Mouse (Mus musculus) liver, embryonic 11.5 days (tissue): ENCODE data around the gene Gpr4. TPM values are rescaled to one million over a fixed set of nuclear protein-coding genes. Genes with fewer than 3 reads are reported as not detected.

Experiments
- ATAC-seq: fragments of 200-750 bp; cut with Nextera tagmentation; replicated peaks from 2 replicates; pipeline ENCODE4 v1.8.0; 2017; ENCODE audit warnings: moderate number of reproducible peaks, mild to moderate bottlenecking, moderate TSS enrichment, moderate library complexity; ENCODE audit not compliant: low FRiP score
- DNase-seq: peaks from one replicate; pipeline ENCODE4 v3.0.0-alpha.2; 2017; ENCODE audit warnings: low spot score
- H3K27ac ChIP-seq: fragments of 300-500 bp; sonication (generic); 2 replicates; pipeline ENCODE4 v1.5.1; 2014; ENCODE audit warnings: mild to moderate bottlenecking, low read depth, low read length, control low read depth
- H3K27me3 ChIP-seq: fragments of 300-500 bp; sonication (generic); replicated peaks from 2 replicates; pipeline ENCODE4 v1.6.1; 2014; ENCODE audit warnings: low read length, mixed read lengths; ENCODE audit not compliant: control insufficient read depth, insufficient read depth
- H3K36me3 ChIP-seq: fragments of 300-500 bp; sonication (generic); 2 replicates; pipeline ENCODE4 v1.6.1; 2014; ENCODE audit warnings: mild to moderate bottlenecking, low read length, moderate library complexity, mixed read lengths; ENCODE audit not compliant: control insufficient read depth, insufficient read depth
- H3K4me1 ChIP-seq: fragments of 300-500 bp; sonication (generic); replicated peaks from 2 replicates; pipeline ENCODE4 v1.6.1; 2014; ENCODE audit warnings: low read length, mixed read lengths; ENCODE audit not compliant: control insufficient read depth, insufficient read depth
- H3K4me2 ChIP-seq: fragments of 300-500 bp; sonication (generic); 2 replicates; pipeline ENCODE4 v1.6.1; 2014; ENCODE audit warnings: mild to moderate bottlenecking, control low read depth, moderate library complexity
- H3K4me3 ChIP-seq: fragments of 300-500 bp; sonication (generic); 2 replicates; pipeline ENCODE4 v1.5.1; 2014; ENCODE audit warnings: low read depth, low read length, control low read depth
- H3K9ac ChIP-seq: fragments of 300-500 bp; sonication (generic); 2 replicates; pipeline ENCODE4 v1.6.1; 2014; ENCODE audit warnings: low read depth, low read length, control low read depth
- H3K9me3 ChIP-seq: fragments of 300-500 bp; sonication (generic); 2 replicates; pipeline ENCODE4 v1.6.1; 2016; ENCODE audit warnings: low read length, inconsistent platforms, mixed read lengths; ENCODE audit not compliant: control insufficient read depth
- WGBS: fragments of 180-500 bp; shearing (Covaris S2); extraction: QIAGEN DNeasy Blood & Tissue Kit; methylation state at CpG from one replicate; pipeline ENCODE4 v1.1.7; 2014; 5-methylcytosine and 5-hydroxymethylcytosine counted together
- polyA plus RNA-seq: library from polyadenylated mRNA; unstranded; fragments of >200 nt; fragmentation: Nextera tagmentation; extraction: Ambion mirVana; gene quantifications from 2 replicates; pipeline ENCODE4 v1.2.1, GENCODE M21; 2014

Gene Gpr4
- polyA plus RNA-seq, 1 experiment from 2014 or later = 1.9 TPM

DNA sequence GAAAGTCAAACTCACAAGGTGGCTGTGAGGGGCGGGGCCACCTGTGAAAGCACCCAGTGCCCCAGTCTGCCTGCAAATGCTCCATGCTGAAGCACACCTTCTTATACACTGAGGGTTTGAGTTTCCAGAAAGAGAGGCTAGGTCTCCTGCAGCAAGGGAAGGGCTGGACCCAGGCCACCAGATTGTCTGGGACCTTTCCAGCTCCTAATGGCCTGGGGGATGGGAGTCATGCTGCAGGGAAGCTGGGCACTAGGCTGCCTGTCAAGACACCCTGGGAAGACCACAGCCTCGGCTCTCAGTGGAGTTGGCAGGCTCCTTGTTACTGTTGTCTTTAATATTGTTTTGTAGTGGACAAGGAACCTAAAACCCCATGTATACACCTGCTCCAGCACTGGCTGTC is 24.1 kb downstream of the Gpr4 start:
- Histone ChIP-seq H3K4me3 (no peak overlapping the region), H3K27me3 (no peaks in the 10 kb centered on the region), H3K9me3 (no peaks in the 10 kb centered on the region), H3K27ac (no peak overlapping the region), H3K4me2 (no peak overlapping the region), H3K36me3 (peaks cover 4% of the 10 kb centered on the region), H3K4me1 (peaks cover 49% of the 10 kb centered on the region), H3K9ac (no peak overlapping the region)
- no peak for ATAC-seq
- WGBS = 90% methylated on average over 2 of the region's 2 CpGs
- DNase-seq = no peak

DNA sequence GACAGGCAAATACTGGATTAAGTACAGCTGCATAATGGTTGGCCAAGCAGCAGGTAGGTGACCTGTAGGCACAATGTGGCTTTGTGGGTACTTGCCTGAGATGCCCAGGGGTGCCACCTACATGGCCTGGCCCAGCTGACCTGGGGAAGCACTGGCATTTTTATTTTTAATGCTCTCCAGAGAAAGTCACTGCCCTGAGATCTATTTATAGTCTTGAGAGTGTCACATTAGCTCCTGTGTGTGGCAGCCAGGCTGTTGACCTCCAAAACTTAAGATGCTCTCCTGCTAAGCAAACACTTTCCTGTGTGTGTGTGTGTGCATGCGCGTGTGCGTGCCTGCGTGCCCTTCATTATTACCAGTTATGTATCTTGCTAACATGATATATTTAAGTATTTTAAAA is 26.0 kb downstream of the Gpr4 start:
- 97% methylated on average over 4 of the region's 4 CpGs for WGBS
- H3K27ac ChIP-seq = no peak overlapping the region; the same call in 1 of the 2 replicates
- peaks cover 49% of the 10 kb centered on the region for H3K4me1 ChIP-seq

DNA sequence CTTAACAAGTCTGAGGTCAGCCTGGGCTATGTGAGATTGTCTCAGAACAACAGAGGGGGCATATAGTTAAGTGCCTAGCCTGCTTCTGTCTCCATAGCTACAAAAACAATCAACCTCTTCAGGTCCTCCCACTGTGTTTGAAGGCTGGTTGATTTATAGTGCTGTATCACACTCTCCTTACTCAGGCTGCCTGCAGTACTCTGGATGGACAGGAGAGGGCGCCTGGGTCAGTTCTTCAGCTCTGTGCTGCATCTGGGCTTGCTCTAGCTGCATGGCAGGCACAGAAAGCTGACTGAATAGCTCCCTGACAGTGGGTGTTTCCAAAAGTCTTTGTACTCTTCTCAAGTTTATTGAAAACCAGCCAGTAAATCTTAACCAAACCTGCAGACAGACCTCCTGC is 27.1 kb downstream of the Gpr4 start:
- peak; percentile 90 for ATAC-seq
- Histone ChIP-seq H3K27me3 (no peaks in the 10 kb centered on the region), H3K4me2 (peak overlapping the region; percentile 56), H3K36me3 (peaks cover 4% of the 10 kb centered on the region; the same call in 1 of the 2 replicates), H3K27ac (peak overlapping the region; percentile 95), H3K9me3 (no peaks in the 10 kb centered on the region), H3K4me3 (0 out of 2 replicates have a peak overlapping the region, but pooled peaks have one; percentile 11), H3K4me1 (peaks cover 49% of the 10 kb centered on the region), H3K9ac (peak overlapping the region; percentile 42; the same call in 1 of the 2 replicates)
- 0% methylated on average over 1 of the region's 1 CpGs for WGBS
- peak; percentile 89 for DNase-seq

More for the DNA sequence above, 26.0 kb downstream of the Gpr4 start:
- no peaks in the 10 kb centered on the region for H3K27me3 ChIP-seq
- DNase-seq (no peak), ATAC-seq (no peak)
- no peak overlapping the region for H3K9ac ChIP-seq
- H3K36me3 ChIP-seq = peaks cover 4% of the 10 kb centered on the region
- H3K4me2 ChIP-seq = no peak overlapping the region
- H3K9me3 ChIP-seq = no peaks in the 10 kb centered on the region
- no peak overlapping the region for H3K4me3 ChIP-seq

DNA sequence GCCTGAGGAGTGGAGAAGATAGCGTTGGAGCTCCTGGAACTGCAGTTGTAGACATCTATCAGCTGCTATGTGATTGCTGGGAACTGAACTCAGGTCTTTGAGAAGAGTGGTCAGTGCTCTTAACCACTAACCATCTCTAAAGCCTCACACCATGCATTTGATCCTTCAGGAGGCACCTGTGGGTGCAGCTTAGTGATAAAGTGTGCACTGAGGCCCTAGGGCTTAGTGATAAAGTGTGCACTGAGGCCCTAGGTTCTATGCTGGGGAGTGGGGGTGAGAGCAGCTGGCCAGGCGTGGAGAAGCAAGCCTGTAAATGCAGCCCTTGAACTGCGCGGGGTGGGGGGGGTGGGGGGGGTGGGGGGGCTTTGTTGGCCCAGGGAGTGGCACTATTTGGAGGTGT is 27.6 kb downstream of the Gpr4 start:
- H3K4me1 ChIP-seq = peaks cover 46% of the 10 kb centered on the region
- ATAC-seq (peak; percentile 91), DNase-seq (no peak)
- H3K36me3 ChIP-seq = peaks cover 8% of the 10 kb centered on the region; the same call in 1 of the 2 replicates
- H3K4me2 ChIP-seq = peak overlapping the region; percentile 56
- 0 out of 2 replicates have a peak overlapping the region, but pooled peaks have one; percentile 11 for H3K4me3 ChIP-seq
- peak overlapping the region; percentile 95 for H3K27ac ChIP-seq
- 28% methylated on average over 1 of the region's 4 CpGs for WGBS
- no peaks in the 10 kb centered on the region for H3K27me3 ChIP-seq
- no peaks in the 10 kb centered on the region for H3K9me3 ChIP-seq
- H3K9ac ChIP-seq = peak overlapping the region; percentile 42

DNA sequence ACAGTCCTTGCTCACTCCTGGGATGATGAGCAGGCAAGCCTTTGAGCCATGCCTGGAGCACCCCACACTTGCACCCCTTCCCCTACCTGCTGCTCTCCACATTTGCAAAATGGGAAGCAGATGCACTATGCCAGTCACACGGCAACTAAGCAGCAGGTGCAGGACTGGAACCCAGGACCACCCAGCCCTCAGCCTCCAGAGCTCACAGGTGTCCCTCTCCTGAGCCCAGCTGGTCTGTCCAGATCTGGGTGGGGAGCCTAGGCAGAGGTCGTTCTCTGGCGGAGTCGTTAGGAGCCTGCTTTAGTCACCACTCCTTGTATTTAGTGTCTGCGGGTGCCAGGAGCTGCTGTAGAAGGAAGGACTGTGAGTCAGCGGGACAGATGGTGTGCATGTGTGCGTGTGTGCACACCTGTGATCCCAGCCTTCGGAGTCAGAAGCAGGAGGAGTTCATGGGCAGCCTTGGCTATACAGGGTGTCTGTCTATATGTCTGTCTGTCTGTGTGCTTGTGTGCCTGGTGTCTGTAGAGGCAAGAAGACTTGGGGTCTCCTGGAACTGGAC is 28.6 kb downstream of the Gpr4 start:
- Histone ChIP-seq H3K9ac (peak overlapping the region; percentile 47), H3K4me1 (peaks cover 36% of the 10 kb centered on the region), H3K36me3 (peaks cover 13% of the 10 kb centered on the region; the same call in 1 of the 2 replicates), H3K9me3 (no peaks in the 10 kb centered on the region), H3K27ac (peak overlapping the region; percentile 95), H3K27me3 (no peaks in the 10 kb centered on the region), H3K4me3 (no peak overlapping the region), H3K4me2 (peak overlapping the region; percentile 14; the same call in 1 of the 2 replicates)
- 88% methylated on average over 8 of the region's 8 CpGs for WGBS
- no peak for DNase-seq
- no peak for ATAC-seq

DNA sequence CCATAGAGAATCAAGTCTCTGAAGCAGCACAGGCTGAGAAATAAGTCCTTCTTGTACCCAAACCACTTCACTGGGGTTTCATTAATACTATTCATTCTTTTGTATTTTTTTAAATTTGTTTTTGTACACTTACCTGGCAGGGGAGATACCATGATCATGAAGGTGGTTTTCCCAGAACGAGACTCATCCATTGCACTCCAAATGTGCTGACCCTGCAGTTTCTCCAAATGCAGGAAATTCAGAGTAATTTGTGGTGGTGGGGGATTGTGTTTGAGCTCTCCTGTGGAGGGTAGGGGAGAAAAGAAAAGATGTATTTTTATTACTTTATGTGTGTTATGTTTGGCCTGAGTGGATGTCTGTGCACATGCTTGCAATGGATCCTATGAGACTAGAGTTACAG is 29.7 kb downstream of the Gpr4 start:
- H3K4me2 ChIP-seq = no peak overlapping the region; the same call in 1 of the 2 replicates
- no peak overlapping the region for H3K9ac ChIP-seq
- no peak for ATAC-seq
- DNase-seq = no peak
- no peaks in the 10 kb centered on the region for H3K9me3 ChIP-seq
- H3K4me3 ChIP-seq = no peak overlapping the region
- WGBS = 91% methylated on average over 1 of the region's 1 CpGs
- H3K27ac ChIP-seq = no peak overlapping the region
- no peaks in the 10 kb centered on the region for H3K27me3 ChIP-seq
- H3K36me3 ChIP-seq = peaks cover 13% of the 10 kb centered on the region; the same call in 1 of the 2 replicates
- peaks cover 34% of the 10 kb centered on the region for H3K4me1 ChIP-seq

DNA sequence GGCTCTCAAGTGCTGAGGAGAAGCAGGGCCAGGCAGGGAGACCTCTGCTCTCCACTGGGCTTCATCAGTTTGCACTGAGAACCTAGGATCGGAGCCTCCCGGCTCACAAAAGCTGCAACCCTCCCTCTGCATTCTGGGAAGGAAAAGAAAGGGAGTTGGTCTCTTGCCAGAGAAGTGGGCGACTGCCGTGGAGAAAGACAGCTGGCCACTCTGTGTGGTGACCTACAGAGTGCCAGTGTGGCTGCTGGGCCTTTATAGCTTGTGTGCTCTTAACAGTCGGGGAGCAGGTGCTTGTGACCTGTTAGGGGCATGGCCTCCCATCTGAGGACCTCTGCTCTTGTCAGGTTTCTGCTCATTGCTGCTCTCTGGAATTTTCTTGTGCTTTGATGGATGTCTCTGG is 31.5 kb downstream of the Gpr4 start:
- no peak for DNase-seq
- peaks cover 16% of the 10 kb centered on the region; the same call in 1 of the 2 replicates for H3K36me3 ChIP-seq
- H3K4me1 ChIP-seq = peaks cover 31% of the 10 kb centered on the region
- H3K27me3 ChIP-seq = no peaks in the 10 kb centered on the region
- H3K4me2 ChIP-seq = no peak overlapping the region
- H3K27ac ChIP-seq = no peak overlapping the region
- no peak for ATAC-seq
- no peaks in the 10 kb centered on the region for H3K9me3 ChIP-seq
- 84% methylated on average over 5 of the region's 5 CpGs for WGBS
- no peak overlapping the region for H3K4me3 ChIP-seq
- H3K9ac ChIP-seq = no peak overlapping the region

DNA sequence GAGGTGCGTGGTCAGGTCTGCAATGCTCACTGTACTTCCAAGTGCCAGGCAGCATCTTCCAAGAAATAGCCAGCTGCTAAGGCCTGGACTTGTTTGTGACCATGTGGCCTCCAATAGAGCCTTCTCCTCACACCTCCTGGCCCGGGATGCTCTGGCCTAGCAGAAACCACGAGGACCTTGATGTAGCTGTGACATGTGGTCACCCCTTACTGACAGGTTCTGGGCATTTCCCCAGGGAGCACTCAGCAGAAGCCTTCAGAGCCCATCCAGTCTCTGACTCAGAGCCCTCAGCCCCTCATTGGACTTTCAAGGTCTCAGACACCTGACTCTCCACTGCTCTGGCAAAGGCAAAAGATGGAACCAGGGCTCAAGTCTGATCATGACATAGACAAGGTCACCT is 32.7 kb downstream of the Gpr4 start:
- Histone ChIP-seq H3K9ac (no peak overlapping the region), H3K4me2 (no peak overlapping the region), H3K36me3 (peaks cover 16% of the 10 kb centered on the region; the same call in 1 of the 2 replicates), H3K27ac (no peak overlapping the region), H3K27me3 (no peaks in the 10 kb centered on the region), H3K4me3 (no peak overlapping the region), H3K4me1 (peaks cover 22% of the 10 kb centered on the region), H3K9me3 (no peaks in the 10 kb centered on the region)
- 78% methylated on average over 3 of the region's 3 CpGs for WGBS
- DNase-seq (no peak), ATAC-seq (no peak)

DNA sequence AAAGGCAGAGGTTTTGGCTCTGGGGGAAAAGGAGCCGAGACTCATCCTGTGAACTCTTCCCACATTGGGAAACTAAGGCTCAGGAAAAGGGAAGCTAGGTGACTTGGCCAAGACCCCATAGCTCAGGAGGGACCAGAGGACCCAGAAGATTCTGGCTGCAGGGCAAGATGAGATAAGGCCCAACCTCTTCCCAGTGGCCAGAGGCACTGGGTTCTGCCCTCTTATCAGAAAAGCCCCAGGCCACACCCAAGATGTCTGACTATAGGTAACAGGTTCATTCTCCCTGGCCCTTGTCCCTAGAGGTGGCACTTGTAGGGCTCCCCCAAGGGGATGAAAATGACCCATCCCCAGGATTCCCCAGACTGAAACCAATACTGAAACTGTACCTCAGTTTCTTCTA is 34.5 kb downstream of the Gpr4 start:
- H3K4me2 ChIP-seq = 0 out of 2 replicates have a peak overlapping the region, but pooled peaks have one; percentile 20
- ATAC-seq = peak; percentile 77
- H3K27me3 ChIP-seq = no peaks in the 10 kb centered on the region
- no peak overlapping the region for H3K9ac ChIP-seq
- peaks cover 12% of the 10 kb centered on the region; the same call in 1 of the 2 replicates for H3K36me3 ChIP-seq
- no peak overlapping the region for H3K4me3 ChIP-seq
- no peak for DNase-seq
- WGBS = 67% methylated on average over 1 of the region's 1 CpGs
- peaks cover 13% of the 10 kb centered on the region for H3K4me1 ChIP-seq
- peak overlapping the region; percentile 60 for H3K27ac ChIP-seq
- H3K9me3 ChIP-seq = no peaks in the 10 kb centered on the region
